Mouse (Mus musculus): ENCODE measurements around the gene Med17.
A peak's percentile ranks its signal among the peaks of the same experiment; 100 is the strongest.

Med17 gene

DNA sequence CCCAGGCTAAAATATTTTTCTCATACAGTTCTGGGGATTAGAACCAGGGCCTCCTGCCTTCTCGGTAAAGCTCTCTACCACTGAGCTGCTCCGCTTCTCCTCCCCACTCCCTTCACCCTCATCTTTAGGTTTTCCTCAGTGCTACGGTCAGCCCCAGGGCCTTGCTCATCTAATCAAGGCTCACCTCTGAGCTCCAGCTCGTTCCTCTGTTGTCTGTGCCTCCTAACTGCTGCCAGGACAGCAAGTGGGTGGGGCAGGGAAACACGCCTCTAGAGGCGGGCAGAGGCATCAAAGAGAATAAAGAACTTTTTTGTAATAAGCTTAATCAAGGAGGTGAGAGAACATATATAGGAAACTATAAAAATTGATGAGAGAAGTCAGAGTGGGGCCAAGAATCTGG is 8.1 kb upstream of the Med17 start:
- DNase-seq, result peak; percentile 18

DNA sequence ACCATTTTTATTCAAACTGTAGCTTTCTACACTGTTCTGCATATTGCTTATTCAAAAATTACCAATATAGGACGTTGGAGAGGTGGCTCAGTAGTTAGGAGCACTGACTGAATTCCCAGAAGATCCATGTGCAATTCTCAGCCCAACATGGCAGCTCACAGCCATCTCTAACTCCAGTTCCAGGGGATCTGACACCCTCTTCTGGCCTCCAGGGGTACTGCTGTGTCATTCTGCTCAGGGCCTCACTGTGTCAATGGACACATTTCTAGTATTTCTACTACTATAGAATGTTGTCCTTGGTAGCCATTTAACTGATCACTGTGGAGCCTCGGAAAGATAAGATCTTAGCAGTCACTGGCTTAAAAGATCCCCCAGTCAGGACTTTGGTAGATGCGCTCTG is 5.7 kb upstream of the Med17 start:
- peak; percentile 39 for DNase-seq

DNA sequence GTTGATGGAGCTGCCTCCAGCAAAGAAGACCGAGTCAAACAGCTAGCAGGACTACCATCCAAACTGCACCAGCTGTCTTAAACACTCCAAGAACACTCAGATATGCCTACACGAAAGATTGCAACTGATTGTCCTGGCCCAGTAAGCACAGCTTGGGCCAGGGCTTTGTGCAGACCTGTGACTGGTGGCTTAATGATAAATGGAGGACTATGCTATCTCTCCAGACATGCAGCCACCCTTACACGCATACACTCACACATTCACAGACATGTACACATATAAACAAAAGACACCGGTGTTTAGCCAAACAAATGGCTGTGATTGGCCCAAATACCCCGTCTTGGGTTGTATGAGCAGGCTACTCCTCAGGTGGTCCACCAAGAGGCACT is 754 bp upstream of the Med17 start:
- peak; percentile 13 for DNase-seq

DNA sequence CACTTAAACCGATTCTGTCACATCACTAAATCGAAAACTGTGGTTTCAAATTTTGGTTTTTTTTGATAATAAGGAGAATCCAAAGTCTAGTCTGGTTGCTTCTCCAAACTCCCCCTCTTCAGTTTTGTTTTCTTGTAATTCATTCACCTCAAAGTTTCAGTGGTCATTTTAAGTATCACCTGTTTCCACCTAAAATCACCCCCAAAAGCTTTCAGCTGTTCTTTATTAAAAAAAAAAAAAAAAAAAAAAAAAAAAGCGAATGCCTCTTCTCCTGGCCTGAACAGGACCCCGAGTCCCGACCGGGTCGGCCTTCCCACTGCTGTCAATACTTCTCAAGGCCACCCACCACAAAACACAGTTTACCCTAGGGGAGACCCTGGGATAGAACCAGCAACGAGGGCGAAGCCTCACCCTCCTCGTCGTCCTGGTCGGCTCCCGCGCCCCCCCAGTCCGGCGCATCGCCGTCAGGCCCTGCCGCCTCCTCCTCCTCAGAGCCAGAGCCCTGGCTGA is 537 bp downstream of the Med17 start:
- DNase-seq, result no peak

DNA sequence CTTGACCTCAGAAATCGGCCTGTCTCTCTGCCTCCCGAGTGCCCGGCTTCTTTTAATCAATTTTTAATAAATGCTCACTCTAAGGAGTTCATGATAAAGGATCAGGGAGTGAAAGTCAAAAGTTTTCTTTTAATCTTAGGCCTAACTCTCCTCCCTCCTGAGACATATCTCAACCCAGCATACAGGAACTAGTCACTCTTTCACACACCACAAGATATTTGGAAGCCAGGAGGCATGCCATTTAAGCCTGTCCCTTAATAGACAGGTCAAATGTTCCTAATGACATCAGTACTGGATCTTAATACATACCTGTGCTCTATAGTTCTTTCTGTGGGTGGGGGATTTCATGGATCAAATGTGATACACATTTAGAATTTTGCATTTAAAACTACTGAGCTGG is 1.4 kb downstream of the Med17 start:
- no peak for DNase-seq

DNA sequence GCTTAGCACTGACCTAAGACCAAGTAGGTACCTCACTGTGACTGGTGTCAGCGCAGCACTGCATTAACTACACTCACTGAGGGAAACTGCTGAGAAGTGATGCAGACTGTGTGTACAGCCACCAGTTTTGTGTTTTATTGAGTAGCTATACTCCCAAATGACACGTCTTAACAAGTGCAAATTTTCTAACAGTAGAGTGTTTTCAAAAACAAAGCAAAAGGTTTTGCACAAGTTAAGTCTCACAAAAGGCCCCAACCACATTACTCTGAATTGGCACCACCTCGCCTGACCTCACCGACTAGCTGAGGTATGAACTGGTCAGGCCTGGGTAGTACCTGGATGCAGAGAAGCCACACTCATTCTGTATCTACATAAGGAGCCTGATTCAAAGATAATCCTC is 2.9 kb downstream of the Med17 start:
- DNase-seq, result no peak

DNA sequence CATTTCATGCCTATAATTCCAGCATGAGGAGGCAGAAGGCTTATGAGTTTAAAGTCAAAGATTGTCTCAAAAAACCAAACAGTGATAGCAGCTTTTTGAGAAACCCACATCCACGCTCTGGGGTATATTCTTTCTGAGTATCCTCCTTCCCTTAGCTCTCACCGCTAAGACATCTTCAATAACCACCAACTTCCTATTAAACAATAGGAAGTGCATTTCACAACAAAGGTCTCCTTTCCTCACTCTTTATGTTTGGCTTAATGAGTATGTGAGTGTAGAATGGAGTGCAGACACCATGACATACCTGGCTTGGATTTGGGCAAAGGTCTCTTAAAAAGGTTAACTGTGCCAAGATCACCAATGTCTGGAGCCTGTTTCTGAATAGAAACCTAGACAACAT is 5.8 kb downstream of the Med17 start:
- no peak for DNase-seq

DNA sequence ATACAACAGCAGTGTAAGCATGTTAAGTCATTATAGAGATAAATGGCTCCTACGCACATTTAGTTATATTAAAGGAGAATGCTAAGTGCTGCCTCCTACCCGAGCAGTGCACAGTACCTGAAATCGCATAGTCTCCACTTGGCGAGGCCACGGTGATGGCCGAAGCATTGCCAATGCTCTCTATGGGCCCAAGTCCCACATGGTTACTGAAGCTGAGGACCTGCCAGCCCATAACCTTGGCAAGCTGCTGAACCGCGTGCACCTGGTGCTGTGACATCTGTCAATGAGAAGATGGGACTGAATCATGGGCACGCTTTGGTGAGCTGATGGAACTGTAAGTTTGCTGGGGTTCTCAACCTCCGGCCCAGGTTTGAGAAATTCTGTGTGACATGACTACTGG is 16.2 kb downstream of the Med17 start:
- no peak for DNase-seq

DNA sequence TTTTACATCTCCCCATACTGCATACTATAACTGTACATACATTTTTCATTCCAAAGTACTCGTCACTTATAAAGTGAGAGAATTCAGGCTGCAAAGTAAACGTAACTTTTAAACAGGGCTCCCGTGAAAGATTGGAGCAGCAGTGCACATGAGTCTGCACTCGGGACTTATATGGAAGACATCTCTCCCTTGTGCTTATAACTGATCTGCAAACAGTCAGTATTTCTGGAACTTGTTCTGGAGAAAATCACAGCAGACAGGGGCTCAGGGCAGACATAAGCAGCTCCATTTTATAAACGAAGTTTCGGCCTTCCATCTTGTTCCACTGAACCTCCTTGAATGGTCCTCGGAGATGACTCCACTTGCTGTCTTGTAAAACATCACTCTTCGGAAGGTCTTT is 17.8 kb downstream of the Med17 start:
- DNase-seq, result no peak

DNA sequence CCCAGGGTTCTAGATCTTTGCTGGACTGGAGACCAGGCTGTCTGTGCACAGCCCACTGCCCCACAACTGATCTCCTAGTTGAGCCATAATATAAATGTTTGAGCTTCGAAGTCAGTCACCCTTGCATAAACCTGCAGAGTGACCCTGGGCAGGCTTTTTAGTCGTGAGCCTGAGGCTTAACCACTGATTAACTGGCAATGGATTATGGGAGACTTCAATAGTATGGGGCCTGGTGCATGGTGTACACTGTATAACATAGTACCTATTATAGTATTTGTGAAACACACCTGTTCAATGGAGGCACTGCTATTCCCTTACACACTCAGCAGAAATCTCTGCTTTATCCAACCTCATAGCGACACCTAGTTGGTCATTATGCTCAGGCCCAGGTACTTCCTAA is 23.5 kb downstream of the Med17 start:
- DNase-seq, result no peak

DNA sequence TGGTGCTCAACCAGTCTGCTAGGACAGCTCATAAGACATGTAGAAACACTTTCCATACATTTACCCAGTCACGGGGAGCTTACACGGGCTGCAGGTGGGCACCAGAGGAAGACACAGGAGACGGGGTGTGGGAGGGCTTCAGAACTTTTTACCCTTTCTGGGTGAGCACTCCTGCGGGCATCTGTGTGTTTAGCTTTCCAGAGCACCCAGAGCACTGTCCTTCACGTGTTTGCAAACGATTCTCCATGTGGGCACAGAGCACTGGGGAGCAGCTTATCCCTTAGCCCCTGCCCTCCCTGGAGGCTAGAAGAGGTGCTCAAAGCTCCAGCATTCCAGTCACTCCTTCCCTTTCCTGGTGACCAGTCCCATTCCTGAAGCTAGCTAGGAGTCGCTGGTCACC is 25.2 kb downstream of the Med17 start:
- no peak for DNase-seq

DNA sequence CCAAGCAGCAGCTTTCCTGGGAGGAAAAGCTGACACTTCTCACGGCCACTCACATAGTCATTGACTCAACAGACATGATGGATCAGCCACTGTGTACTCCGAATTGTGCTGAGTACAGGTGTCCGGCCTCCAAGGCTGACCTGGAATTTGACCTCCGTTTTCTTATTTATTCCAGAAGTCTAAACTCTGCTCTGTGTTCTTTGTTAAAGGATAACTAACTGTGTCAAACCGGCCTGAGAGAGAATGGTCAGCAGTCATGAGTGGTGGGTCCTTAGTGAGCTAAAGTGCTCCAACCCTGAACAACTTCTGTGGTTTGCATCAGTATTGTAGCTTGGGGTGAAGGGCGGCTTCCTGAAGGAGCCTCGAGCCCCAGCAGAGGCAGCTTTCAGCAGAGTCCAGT is 27.5 kb downstream of the Med17 start:
- DNase-seq, result no peak

DNA sequence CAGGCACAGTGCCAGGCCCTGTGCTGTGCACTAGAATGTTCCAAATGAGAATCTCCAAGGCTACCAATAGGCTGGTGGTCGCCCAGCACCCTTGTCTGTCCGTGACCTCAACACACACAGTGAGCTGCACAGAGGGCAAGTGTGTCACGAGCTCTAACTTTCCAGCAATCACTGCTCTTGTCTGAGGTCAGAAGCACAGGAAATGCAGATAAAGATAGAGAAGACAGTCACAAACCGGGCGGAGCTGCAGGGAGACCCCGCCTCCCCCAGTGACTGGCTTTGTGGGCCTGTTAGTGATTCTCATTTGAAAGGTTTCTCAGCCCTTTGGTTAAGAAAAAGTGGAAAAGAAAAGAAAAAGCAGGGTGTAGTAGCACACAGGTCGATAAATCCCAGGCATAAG is 29.4 kb downstream of the Med17 start:
- no peak for DNase-seq

DNA sequence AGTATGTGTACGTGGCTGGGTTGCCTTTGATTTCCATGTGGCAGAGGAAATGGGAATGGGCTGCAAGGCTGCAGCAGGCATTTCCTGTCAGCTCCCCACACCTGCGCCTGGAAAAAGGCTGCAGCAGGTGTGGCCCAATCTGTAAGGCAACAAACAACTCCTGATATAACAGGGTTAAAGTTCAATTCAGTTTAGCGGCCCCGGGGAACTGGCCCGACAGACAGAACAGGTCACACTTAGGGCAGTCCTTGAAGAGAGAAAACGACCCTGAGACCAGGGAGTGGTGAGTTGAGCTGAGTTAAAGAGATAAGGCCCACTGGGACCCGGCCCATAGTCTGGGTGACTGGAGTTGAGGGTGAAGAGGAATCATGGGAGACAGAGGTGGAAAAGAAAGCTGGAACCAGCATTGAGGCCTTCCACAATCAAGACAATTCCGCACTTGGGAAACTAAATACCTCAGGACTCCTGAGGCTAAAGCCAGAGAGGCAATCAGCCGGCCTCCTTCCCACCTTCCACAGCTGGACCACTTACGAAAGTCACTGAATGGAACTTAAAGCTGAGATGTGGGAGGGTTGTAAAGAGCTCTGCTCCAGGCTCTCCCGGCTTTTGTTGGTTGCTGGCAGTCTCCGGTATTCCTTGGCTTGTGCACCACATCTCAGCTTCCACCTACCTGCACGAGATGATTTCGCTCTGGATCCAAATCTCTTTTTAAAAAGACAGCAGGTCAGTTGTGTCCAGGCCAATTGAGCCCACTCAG is 34.2 kb downstream of the Med17 start:
- DNase-seq, result no peak

DNA sequence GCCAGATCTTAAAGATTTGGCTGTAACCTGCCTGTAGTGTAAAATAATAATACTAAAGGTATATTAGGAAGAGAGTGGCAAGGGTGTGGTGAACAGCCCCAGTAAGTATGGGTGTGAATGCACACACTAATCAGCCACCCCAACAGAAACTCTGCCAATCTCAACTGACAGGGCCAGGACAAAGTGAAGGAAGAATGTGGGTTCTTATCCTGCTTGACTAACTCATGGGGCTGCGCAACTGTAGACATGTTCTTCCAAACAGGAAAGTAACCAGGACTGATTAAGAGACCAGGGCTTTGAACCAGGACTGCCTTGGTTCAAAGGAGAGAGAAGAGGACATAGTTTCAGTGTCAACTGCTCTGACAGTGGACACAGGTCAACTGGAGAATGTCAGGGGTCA is 37.6 kb downstream of the Med17 start:
- DNase-seq, result no peak

DNA sequence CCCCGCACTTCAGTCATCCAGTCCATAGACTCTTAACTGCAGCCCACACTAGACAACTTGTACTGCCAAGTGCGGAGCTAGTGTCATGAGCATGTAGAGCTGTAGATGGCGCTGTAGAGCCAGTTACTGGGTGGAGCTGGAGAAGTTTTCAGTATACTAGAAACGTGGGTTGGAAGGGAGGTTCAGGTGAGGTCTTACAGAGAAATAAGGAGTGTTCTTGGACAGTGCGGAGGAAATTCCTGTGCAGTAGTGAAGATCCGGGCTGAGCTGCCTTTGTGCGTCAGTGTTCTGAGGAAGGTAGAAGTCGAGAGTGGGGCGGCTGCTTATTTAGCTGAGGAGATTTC is 38.2 kb downstream of the Med17 start:
- DNase-seq, result peak; percentile 75

DNA sequence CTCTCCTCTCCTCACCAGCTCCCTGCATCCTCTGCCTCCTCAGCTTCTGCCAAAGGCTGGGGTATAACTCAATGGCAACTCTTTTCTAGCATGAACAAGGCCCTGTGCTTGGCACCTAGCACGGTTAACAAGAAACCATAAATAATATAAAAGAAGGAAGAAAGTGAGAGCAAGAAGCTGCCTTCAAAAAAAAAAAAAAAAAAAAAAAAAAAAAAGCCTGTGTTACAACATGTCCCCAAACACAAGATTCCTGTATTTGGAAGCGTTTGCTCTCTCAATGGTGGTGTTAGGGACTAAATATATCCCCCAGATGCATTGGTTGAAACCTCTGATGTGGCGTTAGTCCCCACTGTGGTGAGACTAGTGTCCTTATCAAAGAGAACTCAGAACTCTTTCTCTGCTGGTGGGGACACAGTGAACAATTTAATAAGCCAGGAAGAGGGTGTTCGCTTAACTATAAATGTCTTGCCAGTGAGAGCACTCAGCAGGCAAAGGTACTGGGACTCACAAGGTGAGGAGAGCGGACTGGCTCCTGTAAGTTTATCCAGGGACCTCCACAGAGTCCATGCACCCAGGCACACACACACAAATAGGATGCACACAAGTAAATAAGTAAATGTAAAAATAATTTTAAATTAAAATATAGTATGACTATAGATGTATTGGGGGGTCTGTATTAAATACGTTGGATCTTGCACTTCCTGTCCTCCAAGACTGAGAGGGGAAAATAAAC is 38.7 kb downstream of the Med17 start:
- no peak for DNase-seq

DNA sequence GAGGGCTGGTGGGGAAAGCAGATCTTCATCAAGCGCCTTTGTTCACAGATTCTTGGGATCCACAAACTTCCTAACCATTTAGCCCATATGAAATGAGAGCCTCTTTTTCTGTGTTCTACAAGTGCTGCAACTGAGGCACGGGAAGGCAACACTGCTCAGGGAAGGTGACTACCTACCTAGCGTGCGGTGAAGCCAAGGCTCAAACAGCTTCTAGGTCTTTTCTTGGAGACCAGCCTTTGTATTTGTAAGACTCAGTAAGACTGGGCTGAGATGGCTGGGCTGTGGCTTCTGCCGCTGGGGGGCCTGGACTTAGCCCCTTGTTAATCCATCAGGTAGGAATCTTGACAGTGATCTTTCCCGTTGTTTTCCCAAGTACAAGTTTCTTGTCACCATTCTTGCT is 39.7 kb downstream of the Med17 start:
- DNase-seq, result no peak

DNA sequence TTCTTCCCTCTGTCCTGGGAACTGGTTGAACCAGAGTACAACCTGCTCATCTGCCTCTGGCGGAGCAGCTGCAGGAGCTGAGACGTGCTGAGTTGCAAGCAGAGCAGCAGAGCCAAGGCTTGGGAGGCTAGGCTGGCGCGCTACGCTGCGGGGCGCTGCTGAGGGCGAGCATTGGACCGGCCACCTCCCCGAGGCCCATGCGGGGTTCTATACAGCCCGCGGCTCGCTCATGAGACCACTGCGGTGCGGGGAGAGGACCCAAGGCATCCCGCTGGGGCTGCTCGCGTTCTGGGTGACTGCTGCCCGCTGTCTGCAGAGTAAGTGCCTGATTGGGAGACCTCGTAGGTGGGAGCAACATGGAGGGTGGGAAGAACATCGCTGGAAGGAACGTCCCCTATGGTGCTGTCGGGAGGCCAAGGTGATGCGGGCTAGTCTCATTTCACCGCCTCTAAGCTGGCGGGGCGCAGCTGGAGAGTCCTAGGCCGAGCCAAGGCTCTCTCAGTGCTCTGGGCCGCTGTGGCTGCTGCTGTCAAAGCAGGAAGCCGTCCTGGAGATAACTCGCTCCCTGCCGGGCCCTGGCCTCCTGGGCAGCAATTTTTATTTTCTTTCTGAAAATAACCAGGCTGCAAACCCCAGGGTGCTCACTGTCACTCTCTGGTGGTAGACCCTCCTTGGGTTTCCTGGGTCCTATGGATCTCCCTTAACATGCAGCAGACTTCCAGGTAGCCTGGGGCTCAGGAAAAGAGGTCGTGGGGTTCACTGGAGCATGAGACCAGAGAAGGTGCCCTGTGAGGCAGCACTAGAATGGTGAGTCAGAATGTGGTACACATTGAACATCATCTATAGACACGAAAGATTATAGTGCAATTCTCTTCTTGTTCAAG is 40.4 kb downstream of the Med17 start, which contains the start of gene Vstm5:
Gene Vstm5, plus strand, starts transcription at position 4 of the 884 bp plus-strand sequence.
- peak; percentile 43 for DNase-seq

DNA sequence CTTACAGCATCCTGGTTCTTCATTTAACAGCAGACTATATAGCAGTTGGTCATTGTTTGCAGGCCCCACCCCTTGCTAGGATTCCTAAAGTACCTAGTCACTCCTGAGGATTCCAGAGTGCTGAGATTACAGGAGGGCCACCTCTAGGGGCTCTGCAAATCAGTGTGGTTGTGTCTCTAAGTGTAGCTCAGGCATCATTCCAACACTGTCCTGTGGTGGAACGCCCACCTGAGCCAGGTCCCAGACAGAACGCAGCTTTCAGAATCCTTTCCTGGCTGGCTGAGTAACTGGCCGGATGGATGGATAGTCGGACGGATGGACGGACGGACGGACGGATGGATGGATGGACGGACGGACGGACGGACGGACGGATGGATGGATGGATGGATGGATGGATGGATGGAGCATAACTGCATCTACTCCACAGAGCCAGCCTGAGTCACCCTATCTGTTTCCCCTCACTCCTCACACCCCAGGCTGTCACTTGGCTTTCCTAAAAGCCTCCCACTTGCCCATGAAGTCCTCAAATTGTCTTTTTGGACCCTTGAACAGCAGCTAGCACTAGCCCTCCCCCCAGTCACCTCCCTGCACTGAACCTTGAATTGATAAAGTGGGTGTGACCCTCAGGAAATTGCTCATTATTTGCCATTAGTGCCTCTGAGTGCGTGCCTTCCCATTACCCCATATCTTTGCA is 41.3 kb downstream of the Med17 start:
- DNase-seq, result no peak

DNA sequence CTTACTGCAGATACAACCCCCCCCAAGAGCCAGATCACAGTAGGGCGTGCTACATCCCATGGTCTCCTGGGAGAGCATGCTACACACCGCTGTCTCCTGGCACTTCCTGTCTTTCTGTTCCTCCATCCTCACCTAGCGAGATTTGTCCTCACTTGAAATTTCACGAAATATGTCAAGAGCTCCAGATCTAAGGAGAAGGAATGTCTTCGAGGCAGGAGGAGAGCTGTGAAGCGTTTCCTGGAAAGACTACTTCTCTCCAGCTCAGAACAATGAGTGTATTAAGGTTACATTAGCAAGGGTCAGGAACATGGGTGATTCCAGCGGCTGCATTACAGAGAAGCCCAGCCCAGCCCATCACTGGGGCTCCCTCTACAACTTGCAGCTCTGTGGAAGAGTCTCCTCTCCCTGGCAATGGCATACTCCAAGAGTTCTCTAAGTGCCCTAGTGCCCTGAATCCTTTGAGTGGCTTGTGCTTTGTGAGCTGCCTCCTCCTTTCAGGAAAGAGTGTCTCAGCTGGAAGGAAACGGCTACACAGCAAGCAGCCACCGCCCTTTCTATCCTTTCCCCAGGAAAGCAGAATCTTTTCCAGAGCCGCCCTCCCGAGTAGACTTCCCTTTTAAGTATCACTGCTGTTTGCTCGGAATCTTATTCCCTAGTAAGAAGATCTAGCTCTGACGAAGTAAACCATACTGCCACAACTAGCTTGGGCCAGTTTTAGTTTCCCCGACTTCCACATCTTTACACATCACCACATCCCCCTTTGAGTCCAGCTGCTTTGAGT is 42.0 kb downstream of the Med17 start:
- DNase-seq, result no peak

DNA sequence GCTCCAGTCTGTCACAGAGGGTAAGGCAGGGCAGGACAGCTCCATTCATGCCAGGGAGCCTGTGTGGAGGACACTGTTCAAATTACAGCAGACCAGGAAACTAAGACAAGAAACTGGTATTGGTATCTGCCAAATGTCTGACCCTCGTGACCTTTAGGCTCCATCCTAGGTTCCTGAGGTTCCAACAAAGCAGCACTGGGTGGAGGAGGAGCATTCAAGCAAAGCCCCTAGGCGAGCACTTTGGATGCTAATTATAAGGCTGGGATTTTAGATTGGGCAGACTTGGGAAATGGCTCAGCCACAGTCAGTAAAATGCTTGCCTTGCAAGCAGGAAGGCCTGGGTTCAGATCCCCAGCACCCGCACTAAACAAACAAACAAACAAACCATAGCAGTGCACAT is 43.7 kb downstream of the Med17 start:
- no peak for DNase-seq

Data from liver (tissue).